Mouse (Mus musculus) spleen, adult 2 months (tissue): ENCODE results near the gene Ptgir.

Experiments used
- CTCF ChIP-seq: fragments of 200-500 bp; IDR thresholded peaks from 2 replicates; pipeline ENCODE4 v1.5.1; 2011; ENCODE audit warnings: mild to moderate bottlenecking, inconsistent platforms; ENCODE audit not compliant: insufficient read depth, insufficient read length, insufficient replicate concordance; ENCODE audit errors: extremely low read depth
- POLR2A ChIP-seq: fragments of 200-500 bp; IDR thresholded peaks from 2 replicates; pipeline ENCODE4 v1.6.1; 2011; ENCODE audit warnings: low read depth, low read length, inconsistent platforms

DNA sequence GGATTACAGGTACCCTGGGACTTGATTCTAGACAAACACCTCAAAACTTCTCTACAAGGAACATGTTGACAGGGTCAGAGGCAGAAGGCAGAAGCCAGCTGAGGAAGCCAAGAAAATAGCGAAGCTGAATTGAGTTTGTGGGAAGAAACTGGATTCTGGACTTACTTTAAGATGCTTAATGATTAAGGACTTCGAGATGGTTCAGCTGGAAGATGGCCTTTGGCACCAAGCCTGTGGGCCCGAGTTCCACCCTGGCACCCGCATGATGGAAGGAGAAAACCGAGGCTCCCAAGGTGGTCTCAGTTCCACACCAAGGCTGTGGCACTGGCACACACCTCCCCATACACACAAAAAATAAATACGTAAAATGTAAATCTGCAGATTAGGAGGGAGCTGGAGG lies 15.8 kb upstream of the Ptgir start:
- TF ChIP-seq CTCF (no peak), POLR2A (no peak)
